Mouse (Mus musculus): ENCODE measurements around the gene Usmg5.
"Not testable (repeated sequence)": the region's sequence is repeated elsewhere in the genome, so short reads cannot be mapped to it uniquely, and the experiment has no call there.

Usmg5 gene

DNA sequence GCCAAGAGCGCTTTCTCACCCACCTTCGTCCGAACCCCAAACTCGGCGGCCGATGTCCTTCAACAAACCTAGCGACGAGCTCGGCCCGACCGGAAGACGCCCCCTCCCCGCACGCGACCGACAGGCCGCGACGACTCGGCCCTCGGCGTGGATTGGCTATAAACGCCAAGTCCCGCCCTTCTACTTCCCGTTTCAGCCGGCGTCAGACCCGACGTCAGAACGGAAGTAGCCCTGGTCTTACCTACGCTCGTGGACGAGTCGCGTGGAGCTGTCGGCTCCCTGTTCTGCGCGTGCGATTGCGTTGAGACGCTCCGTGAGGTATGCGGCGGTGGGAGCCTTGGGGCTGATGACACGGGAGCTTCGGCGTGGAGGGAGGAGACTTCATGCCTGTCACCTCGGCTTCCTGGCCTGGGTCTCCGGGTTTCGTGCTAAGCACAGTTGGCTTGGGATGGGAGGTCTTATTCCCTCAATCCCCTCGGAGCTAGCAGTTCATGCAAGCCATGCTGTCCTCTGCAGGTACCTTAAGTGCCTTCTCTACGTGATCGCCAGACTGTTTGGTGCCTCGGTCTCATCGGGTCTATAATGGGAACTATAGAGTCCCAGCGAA is at the start of gene Usmg5, which contains the start of gene Pdcd11:
TSS of gene Usmg5 (minus strand) at position 98 of the 607 bp plus-strand sequence.
TSS of gene Pdcd11 (plus strand) at position 219 of the 607 bp plus-strand sequence.
- peak; percentile 93 for DNase-seq (ENCODE audit: low read depth, low spot score)

DNA sequence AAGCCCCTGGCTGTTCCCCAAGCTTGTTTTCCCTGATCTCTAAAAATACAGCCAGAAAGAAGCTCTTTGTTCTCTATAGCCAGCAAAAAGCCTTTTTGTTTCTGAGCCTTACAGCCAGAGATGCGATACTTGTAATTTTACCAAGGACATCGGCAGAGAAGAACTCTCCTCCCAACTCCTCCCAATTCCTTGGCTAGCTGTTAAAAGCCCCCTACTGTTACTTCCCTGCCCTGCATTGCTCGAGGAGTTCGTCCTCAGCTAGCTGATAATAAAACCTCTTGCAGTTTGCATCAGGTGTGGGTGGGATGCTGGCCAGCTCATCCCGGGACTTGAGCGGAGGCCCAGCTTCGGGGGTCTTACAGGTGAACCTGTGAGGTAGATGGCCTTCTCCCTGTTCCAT is 49.2 kb upstream of the Usmg5 start:
- not testable (repeated sequence) for DNase-seq (ENCODE audit: low read depth, low spot score)

GRCm38 (mm10) chr19:47137771-47138421 is 47.4 kb upstream of the Usmg5 start, which contains the start of gene Calhm2:
TSS of gene Calhm2 (minus strand) at chr19:47138294.
- no peak for DNase-seq (ENCODE audit: low read depth, low spot score)

DNA sequence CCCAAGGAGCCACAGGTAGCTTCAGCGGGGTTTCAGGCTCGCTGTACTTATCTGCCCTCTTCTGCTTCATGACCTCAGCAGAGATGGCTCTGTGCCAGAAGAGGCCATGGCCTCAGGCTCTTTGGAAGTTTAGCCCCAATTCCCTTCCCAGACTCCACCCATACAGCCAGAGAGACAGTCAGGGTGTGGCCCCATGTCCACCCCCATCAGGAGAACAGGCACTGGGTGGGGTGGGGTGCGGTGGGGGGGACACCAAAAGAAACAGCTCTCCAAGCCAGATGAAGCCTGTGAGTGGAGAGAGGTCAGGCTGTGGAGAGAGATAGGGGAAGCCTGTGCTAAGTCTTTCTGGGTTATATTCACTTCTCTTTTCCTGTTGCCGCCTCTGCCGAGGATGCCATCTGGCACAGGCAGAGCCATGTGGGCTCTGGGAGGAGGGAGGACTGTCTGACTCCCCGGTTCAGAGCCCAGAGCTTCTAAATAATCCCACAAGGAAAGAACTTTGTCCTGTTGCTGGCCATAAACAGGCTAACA is 46.7 kb upstream of the Usmg5 start:
- DNase-seq (ENCODE audit: low read depth, low spot score), result no peak

DNA sequence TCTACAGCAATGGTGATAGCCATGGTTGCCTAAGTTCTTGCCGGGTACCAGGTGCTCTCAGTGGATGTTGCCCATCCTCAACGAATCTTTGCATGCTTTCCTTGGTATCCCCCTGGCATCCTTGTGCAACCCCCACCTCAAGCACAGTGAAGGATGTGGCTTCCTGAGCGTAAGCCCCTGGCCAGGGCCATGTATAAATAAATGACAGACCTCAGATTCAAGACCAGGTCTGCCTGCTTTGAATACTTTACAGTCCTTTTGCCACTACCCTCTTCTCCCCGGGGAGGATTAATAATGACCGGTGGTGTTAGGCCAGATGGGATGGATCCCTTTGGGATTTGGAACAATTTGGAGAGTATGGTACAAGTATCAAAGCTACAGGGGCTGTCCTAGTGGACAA is 45.7 kb upstream of the Usmg5 start:
- no peak for DNase-seq (ENCODE audit: low read depth, low spot score)

DNA sequence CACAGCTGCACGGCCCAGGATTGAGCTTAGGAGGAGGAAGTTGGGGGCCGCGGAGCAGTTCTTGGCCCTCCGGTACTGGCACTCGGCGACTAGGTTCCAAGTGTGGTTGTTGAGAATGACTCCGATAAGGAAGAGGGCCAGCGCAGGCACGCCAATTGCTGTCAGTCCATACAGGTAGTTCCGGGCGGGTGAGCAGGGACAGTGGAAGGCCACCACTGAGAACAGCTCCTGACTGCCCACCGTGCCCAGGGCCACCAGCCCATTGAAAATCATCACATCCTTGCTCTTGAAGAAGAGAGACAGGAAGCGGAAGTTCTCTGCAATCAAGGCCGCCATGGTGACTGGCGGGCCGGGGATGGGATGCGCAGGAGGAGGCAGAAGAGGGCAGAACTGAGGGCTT is 45.1 kb upstream of the Usmg5 start:
- no peak for DNase-seq (ENCODE audit: low read depth, low spot score)

DNA sequence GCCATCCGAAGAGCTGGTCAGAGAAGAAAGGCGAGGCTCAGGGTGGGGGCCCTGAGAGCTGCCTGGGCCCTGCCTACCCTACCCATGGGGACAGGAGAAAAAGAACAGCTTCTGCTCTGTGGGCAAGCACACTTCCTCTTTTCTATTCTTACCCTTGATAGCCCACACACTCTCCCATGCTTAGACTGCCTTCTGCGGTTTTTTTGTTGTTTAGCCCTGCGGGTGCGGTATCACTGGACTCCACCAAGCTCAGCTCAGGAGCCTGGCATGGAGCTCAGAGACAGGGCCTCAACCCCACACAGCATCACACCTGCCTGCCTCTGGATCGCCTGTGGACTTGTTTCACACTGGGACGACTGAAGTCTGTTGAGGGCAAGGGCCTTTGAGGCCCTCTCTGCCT is 42.7 kb upstream of the Usmg5 start:
- no peak for DNase-seq (ENCODE audit: low read depth, low spot score)

- DNase-seq (ENCODE audit: low read depth, low spot score), result no peak
Measured at GRCm38 (mm10) chr19:47130551-47131125, 40.2 kb upstream of the Usmg5 start.

DNA sequence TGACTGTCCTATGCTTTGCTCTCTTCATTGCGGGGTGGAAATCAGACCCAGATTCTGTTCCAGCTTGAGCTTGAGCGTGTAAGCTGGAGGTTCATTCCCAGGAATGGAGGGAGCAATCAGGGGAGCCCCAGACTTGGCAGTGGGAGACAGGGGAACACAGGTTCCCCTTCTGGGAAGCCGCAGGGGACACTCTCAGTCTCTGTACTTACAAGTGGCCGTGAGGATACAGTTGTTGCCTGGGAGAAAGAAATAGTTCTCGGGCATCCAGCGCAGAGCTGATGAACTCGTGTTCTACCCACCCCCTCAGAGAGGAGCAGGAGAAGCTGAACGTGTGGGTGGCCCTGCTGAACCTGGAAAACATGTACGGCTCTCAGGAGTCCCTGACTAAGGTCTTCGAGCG is 38.4 kb upstream of the Usmg5 start:
- DNase-seq (ENCODE audit: low read depth, low spot score), result no peak

GRCm38 (mm10) chr19:47128164-47128563 is 37.7 kb upstream of the Usmg5 start:
- no peak for DNase-seq (ENCODE audit: low read depth, low spot score)

- no peak for DNase-seq (ENCODE audit: low read depth, low spot score)
Measured at GRCm38 (mm10) chr19:47122802-47123201, 32.4 kb upstream of the Usmg5 start.

DNA sequence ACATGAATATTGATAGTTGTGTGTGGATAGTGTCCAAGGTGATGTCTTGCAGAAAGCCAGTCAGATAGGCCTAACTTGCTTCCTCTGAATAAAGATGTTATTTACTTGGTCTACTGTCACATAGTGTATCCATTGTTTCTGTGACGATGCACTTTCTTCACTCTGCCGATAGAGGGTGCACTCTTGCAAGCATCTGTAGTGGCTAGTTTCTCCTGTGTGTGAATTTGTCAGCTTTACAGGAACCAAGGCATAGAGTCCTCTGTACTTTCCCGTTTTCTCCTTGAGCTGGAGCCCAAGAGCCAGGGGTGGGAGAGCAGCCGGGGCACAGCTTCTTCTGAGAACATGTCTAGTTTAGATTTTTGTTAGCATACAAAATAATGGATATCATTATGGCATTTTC is 30.6 kb upstream of the Usmg5 start:
- peak; percentile 32 for DNase-seq (ENCODE audit: low read depth, low spot score)

- DNase-seq (ENCODE audit: low read depth, low spot score), result no peak
Measured at GRCm38 (mm10) chr19:47118634-47119033, 28.2 kb upstream of the Usmg5 start.

DNA sequence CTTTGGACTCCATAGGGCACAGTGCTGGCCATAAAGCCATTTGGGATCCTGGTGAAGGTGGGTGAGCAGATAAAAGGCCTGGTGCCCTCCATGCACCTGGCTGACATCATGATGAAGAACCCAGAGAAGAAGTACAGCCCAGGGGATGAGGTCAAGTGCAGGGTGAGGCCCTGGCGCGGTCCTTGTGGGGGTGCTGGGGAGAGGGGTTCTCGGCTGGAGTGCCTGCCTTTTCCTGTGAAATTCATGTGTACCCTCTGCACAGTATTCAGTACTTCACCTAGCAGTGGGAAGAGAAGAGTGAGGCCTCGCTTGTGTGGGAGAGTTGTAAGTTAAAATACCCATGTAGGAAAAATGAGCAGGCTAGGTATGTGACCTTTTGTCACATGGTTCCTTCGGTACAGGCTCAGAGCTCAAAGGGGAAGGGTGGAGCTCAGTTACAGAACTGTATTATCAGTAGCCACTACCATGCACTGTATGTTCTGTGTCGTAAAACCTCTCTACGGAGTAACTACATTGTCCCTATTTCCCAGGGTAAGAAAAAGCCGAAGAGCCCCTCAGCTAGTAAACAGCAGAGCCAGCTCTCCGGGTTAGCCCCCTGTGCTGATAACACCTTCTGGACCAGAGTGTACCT is 14.3 kb upstream of the Usmg5 start:
- no peak for DNase-seq (ENCODE audit: low read depth, low spot score)

DNA sequence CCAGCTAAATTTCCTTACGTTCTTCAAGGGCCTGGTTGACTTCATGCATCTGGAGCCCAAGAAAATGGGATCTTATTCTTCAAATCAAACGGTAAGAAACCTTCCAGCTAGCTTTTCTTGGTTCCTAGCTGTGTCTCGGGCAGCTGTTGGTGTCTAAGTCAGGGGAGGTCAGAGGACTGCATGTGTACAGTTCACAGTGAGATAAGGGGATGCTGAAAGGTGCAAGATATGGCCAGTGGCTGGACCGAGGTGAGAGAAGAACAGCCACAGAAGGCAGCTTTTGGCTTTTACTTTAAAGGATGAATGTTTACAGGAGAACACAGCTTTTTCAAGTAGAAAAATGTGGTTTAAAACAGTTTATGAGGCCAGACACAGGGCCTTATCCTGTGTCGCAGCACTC is 10.6 kb upstream of the Usmg5 start:
- DNase-seq (ENCODE audit: low read depth, low spot score), result no peak

GRCm38 (mm10) chr19:47089718-47090525 is 525 bp downstream of the Usmg5 start:
- no peak for DNase-seq (ENCODE audit: low read depth, low spot score)

DNA sequence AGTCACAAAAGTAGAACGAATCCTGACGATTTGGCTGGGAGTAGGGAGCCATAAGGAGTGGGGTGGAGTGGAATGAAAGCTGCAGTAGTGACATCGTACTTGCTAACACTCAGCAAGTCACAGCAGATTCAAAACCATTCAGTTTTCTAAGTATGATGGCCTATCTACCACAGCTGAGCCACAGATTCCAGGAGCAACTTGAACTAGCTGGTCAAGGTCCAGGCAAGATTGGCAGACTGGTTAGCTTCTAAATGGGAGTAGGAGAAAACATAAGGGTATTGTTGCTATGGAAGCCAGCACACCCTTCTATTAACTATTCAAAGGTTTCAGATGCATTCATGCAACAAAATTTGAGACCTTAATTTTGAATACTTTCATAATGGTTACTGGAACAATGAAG is 2.2 kb downstream of the Usmg5 start:
- no peak for DNase-seq (ENCODE audit: low read depth, low spot score)

DNA sequence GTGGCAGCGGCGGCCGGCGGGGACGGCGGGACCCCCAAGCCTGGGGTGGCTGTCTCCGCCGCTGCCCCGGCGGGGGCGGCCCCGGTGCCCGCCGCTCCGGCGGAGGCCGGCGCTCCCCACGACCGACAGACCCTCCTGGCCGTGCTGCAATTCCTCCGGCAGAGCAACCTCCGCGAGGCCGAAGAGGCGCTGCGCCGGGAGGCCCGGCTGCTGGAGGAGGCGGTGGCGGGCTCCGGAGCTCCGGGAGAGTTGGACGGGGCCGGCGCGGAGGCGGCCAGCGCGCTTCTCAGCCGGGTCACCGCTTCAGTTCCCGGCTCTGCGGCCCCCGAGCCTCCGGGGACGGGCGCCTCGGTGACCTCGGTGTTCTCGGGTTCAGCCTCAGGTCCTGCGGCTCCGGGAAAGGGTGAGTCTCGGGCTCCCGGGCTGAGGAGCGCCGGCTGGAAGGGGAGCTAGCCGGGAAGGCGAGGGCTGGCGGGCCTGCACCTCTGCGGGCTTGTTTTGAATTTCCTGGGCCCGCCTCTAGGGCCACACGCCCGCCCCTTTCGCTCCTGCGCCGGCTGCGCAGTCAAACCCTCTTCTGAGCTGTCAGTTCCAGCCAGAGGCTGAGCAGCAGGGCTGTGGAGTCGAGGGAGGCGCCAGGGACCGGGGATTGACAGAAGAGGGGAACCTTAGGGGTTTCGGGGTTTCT is 22.4 kb downstream of the Usmg5 start:
- DNase-seq (ENCODE audit: low read depth, low spot score), result peak; percentile 67

GRCm38 (mm10) chr19:47067096-47067882 is 23.2 kb downstream of the Usmg5 start, which contains the start of gene Taf5:
TSS of gene Taf5 (plus strand) at chr19:47067746.
- peak; percentile 95 for DNase-seq (ENCODE audit: low read depth, low spot score)

- no peak for DNase-seq (ENCODE audit: low read depth, low spot score)
Measured at GRCm38 (mm10) chr19:47065860-47066259, 24.6 kb downstream of the Usmg5 start.
